Mouse (Mus musculus): ENCODE measurements at regions not wholly inside any gene's neighbourhood (a gene's known extent, or its start where the extent isn't known, plus 50 kb on each side); places are given as distances from the start of the nearest gene placed in this dataset.

- TF ChIP-seq POLR2A (IDR thresholded peaks at IDR 0.05; ENCODE audit: low read depth, low read length) (no peak), CTCF (IDR thresholded peaks at IDR 0.05; ENCODE audit: borderline replicate concordance, insufficient read depth, low read length) (no peak)
These were observed 262.0 kb upstream of the Pabpc6 start for GRCm38 (mm10) chr17:9931526-9931925.

Data from embryonic fibroblast, embryonic 13.5 days (primary cell).